Mouse (Mus musculus): ENCODE measurements at regions not wholly inside any gene's neighbourhood (a gene's known extent, or its start where the extent isn't known, plus 50 kb on each side); places are given as distances from the start of the nearest gene placed in this dataset.

- DNase-seq (ENCODE audit: low spot score in 2 of 2), result no peak
Observed at GRCm38 (mm10) chr5:101005216-101005615, 159.7 kb downstream of the Gpat3 start.

GRCm38 (mm10) chr5:101000436-101000835 is 154.9 kb downstream of the Gpat3 start:
- no peak for DNase-seq (ENCODE audit: low spot score in 2 of 2)

GRCm38 (mm10) chr5:100992365-100992764 is 146.9 kb downstream of the Gpat3 start:
- no peak for DNase-seq (ENCODE audit: low spot score in 2 of 2)

GRCm38 (mm10) chr5:100991626-100992025 is 146.1 kb downstream of the Gpat3 start:
- DNase-seq (ENCODE audit: low spot score in 2 of 2), result peak; percentile 4

- no peak for DNase-seq (ENCODE audit: low spot score in 2 of 2)
Observed at GRCm38 (mm10) chr5:100982573-100982936, 137.0 kb downstream of the Gpat3 start.

GRCm38 (mm10) chr5:100981849-100982572 is 136.5 kb downstream of the Gpat3 start:
- no peak for DNase-seq (ENCODE audit: low spot score in 2 of 2)

GRCm38 (mm10) chr5:100976736-100977135 is 131.2 kb downstream of the Gpat3 start:
- peak in 1 of 2 experiments; percentile 3 for DNase-seq (ENCODE audit: low spot score in 2 of 2)

- no peak for DNase-seq (ENCODE audit: low spot score in 2 of 2)
Observed at GRCm38 (mm10) chr5:100951210-100951609, 105.7 kb downstream of the Gpat3 start.

All from layer of hippocampus, adult 8-10 months (tissue).